Mouse (Mus musculus) stomach, embryonic 16.5 days (tissue): Measurements from ENCODE around the gene Dyx1c1. TPM values are rescaled to one million over a fixed set of nuclear protein-coding genes. Genes with fewer than 3 reads are reported as not detected.

Source experiments
- ATAC-seq: fragments of 200-750 bp; cut with Nextera tagmentation; 2 replicates; pipeline ENCODE4 v1.8.0; 2017; ENCODE audit warnings: moderate number of reproducible peaks, moderate TSS enrichment; ENCODE audit not compliant: insufficient read depth, low FRiP score
- H3K27ac ChIP-seq: fragments of 300-500 bp; sonication (generic); 2 replicates; pipeline ENCODE4 v1.5.1; 2014; ENCODE audit warnings: low read length
- H3K27me3 ChIP-seq: fragments of 300-500 bp; sonication (generic); 2 replicates; pipeline ENCODE4 v1.6.1; 2014; ENCODE audit warnings: low read length, control low read depth, mixed read lengths; ENCODE audit not compliant: control insufficient read depth, insufficient read depth
- H3K36me3 ChIP-seq: fragments of 300-500 bp; sonication (generic); 2 replicates; pipeline ENCODE4 v1.6.1; 2014; ENCODE audit warnings: low read length; ENCODE audit not compliant: control insufficient read depth, insufficient read depth
- H3K4me1 ChIP-seq: fragments of 300-500 bp; sonication (generic); 2 replicates; pipeline ENCODE4 v1.6.1; 2014; ENCODE audit warnings: low read length, control low read depth, mixed read lengths; ENCODE audit not compliant: control insufficient read depth, insufficient read depth
- H3K4me2 ChIP-seq: fragments of 300-500 bp; sonication (generic); 2 replicates; pipeline ENCODE4 v1.6.1; 2014; ENCODE audit warnings: low read depth, low read length, mixed read lengths
- H3K4me3 ChIP-seq: fragments of 300-500 bp; sonication (generic); replicated peaks from 2 replicates; pipeline ENCODE4 v1.5.1; 2014; ENCODE audit warnings: mild to moderate bottlenecking, low read length
- H3K9ac ChIP-seq: fragments of 300-500 bp; sonication (generic); 2 replicates; pipeline ENCODE4 v1.6.1; 2014; ENCODE audit warnings: low read length
- H3K9me3 ChIP-seq: fragments of 300-500 bp; sonication (generic); replicated peaks from 2 replicates; pipeline ENCODE4 v1.6.1; 2016; ENCODE audit warnings: low read length, control low read depth; ENCODE audit not compliant: control insufficient read depth
- WGBS: fragments of 180-500 bp; shearing (Covaris S2); extraction: QIAGEN DNeasy Blood & Tissue Kit; methylation state at CpG from one replicate; pipeline ENCODE4 v1.1.7; 2014; 5-methylcytosine and 5-hydroxymethylcytosine counted together
- polyA plus RNA-seq: library from polyadenylated mRNA; unstranded; fragments of >200 nt; fragmentation: Nextera tagmentation; extraction: Ambion mirVana; gene quantifications from 2 replicates; pipeline ENCODE4 v1.2.1, GENCODE M21; 2015

Gene Dyx1c1
- polyA plus RNA-seq, 1 experiment from 2014 or later: 0.77 TPM

DNA sequence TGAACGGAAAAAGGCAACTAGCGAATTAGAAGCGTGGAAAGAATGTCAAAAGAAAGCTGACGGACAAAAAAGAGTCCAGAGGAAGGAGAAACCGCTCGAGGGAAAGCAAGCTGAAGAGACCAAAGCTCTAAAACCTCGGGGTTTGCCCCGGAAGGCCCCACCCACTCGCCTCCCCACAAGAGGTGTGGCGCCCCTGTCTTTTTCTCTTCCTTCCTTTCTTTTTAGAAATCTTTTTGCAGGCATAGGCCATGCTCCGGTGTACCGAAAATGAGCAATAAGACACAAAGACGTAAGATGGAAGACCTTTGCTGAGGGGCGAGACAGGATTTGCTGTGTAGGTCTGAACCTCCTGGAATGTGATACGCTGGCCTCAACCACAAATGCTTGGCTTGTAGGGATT lies 3.4 kb downstream of the Dyx1c1 start:
- 82% methylated on average over 15 of the region's 15 CpGs for WGBS

DNA sequence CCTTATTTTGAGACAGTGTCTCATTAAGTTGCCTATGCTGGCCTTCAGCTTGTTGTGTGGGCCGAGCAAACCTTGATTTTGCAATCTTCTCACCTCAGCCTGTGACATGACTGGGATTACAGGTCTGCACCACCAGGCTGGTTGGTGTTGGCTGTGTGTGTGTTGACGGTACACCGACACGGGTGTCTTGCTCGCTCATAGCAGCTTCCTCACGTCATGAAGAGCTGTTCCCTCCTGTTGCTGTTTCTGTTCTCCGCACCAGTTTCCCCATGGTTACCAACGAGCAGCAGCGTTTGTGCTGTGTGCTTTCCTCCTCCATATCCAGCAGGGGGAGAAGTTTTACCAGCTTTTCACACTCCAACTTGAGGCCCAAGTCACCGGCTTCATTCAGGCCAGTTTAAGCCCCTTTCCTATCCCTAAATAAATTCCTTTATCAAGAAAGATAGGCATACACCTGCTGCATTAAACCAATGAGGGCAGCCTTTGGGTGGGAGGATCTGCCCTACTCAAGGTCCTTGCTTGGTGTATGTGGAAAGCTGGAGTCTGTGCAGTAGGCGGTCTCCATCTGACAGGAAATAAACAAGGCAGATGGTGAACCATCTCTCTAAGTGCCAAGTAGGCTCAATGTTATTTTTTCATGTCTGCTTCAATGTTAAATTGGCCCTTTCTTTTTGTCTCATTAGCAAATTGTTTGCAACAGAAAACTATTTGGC lies 9.9 kb downstream of the Dyx1c1 start:
- no peaks in the 10 kb centered on the region for H3K9me3 ChIP-seq
- no peak overlapping the region for H3K27ac ChIP-seq
- no peaks in the 10 kb centered on the region for H3K4me1 ChIP-seq
- 0 out of 2 replicates have a peak overlapping the region, but pooled peaks have one; percentile 7 for H3K9ac ChIP-seq
- H3K4me2 ChIP-seq: no peak overlapping the region
- no peak overlapping the region for H3K4me3 ChIP-seq
- WGBS: 24% methylated on average over 11 of the region's 11 CpGs
- ATAC-seq: peak; percentile 64; the same call in 1 of the 2 replicates
- H3K27me3 ChIP-seq: no peaks in the 10 kb centered on the region
- no peaks in the 10 kb centered on the region for H3K36me3 ChIP-seq

More for the DNA sequence above, 3.4 kb downstream of the Dyx1c1 start:
- Histone ChIP-seq H3K9me3 (no peaks in the 10 kb centered on the region), H3K4me2 (no peak overlapping the region), H3K4me1 (peaks cover 3% of the 10 kb centered on the region; the same call in 1 of the 2 replicates), H3K36me3 (no peaks in the 10 kb centered on the region), H3K9ac (no peak overlapping the region), H3K4me3 (no peak overlapping the region), H3K27me3 (no peaks in the 10 kb centered on the region), H3K27ac (no peak overlapping the region)
- ATAC-seq: no peak

DNA sequence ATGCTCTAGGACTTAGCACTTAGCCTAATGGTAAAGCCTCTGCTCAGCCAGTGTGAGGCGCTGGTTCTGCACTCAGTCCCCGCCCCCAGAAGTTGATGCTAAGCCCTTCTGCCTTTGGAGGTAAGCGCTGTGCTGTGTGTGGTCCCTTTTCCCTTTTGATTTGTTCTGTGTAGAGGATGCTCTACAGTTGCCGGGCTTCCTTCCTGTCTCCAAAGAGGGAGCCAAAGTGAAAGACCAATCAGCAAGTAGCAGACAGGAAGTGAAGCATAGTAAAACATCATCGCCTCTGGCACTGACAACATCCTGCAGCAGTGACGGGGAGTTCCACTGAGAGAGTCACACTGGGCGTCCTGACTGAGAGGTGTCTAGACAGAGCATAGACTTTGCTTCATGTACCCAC lies 11.3 kb downstream of the Dyx1c1 start:
- no peak overlapping the region for H3K27ac ChIP-seq
- ATAC-seq: no peak
- no peaks in the 10 kb centered on the region for H3K9me3 ChIP-seq
- H3K4me2 ChIP-seq: no peak overlapping the region
- no peaks in the 10 kb centered on the region for H3K4me1 ChIP-seq
- 70% methylated on average over 7 of the region's 7 CpGs for WGBS
- no peak overlapping the region for H3K9ac ChIP-seq
- H3K36me3 ChIP-seq: no peaks in the 10 kb centered on the region
- no peaks in the 10 kb centered on the region for H3K27me3 ChIP-seq
- H3K4me3 ChIP-seq: no peak overlapping the region

DNA sequence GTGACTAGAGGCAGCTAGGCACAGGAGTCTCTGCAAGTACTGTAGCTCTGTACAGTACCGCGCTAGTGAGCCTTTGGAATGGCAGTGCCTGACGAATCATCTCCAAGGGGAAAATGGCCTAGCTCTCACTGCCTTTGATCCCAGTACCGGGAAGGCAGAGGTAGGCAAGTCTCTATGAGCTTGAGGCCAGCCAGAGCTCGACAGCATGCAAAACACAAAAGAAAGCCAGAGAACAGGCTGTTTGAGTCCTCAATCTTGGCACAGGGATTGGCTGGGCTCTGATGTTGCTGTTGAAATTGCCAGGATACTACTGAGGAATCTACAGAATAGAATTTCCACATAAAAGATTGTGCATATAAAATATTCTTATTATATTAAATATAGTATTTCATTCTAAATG lies 13.8 kb downstream of the Dyx1c1 start:
- no peaks in the 10 kb centered on the region for H3K27me3 ChIP-seq
- no peaks in the 10 kb centered on the region for H3K4me1 ChIP-seq
- H3K4me3 ChIP-seq: no peak overlapping the region
- H3K36me3 ChIP-seq: no peaks in the 10 kb centered on the region
- no peaks in the 10 kb centered on the region for H3K9me3 ChIP-seq
- WGBS: 85% methylated on average over 5 of the region's 5 CpGs
- H3K4me2 ChIP-seq: no peak overlapping the region
- no peak for ATAC-seq
- H3K9ac ChIP-seq: no peak overlapping the region
- no peak overlapping the region for H3K27ac ChIP-seq

DNA sequence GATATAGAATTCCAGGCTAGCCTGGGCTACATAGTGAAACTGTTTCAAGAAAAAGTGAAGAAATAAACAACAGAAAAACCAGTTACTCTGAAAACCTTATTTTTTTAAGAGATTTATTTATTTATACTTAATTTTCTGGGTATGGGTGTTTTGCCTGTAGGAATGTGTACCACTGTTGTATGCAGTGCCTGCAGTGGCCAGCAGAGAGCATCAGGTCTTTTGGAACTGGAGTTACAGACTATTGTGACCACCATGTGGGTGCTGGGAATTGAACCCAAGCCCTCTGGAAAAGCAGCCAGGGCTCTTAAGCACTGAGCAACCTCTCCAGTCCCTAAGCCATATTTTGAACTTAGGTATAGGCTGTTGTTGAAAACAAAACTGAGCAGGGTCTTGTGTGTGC lies 14.4 kb downstream of the Dyx1c1 start:
- no peak overlapping the region for H3K9ac ChIP-seq
- no peaks in the 10 kb centered on the region for H3K9me3 ChIP-seq
- no peaks in the 10 kb centered on the region for H3K36me3 ChIP-seq
- no peaks in the 10 kb centered on the region for H3K27me3 ChIP-seq
- H3K27ac ChIP-seq: no peak overlapping the region
- H3K4me1 ChIP-seq: no peaks in the 10 kb centered on the region
- H3K4me3 ChIP-seq: no peak overlapping the region
- ATAC-seq: no peak
- no peak overlapping the region for H3K4me2 ChIP-seq

DNA sequence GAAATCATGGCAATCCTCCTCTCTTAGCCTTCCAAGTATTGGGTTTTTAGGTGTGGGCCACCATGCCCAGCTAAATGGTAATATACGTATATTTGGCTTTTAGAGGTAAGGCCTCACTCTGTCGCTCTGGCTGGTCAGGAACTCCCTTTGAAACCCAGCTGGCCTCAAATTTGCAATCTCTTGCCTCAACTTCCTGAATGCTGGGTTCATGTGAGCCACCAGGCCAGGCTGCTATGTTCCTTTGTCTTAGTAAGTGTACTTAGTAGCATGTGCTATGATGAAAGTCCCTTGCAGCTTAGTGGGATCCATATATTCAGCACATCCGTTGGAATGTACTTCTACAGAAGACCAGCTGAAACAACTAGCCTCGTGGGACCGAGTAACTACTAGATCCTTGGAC lies 16.1 kb downstream of the Dyx1c1 start:
- 84% methylated on average over 5 of the region's 5 CpGs for WGBS
- Histone ChIP-seq H3K27me3 (no peaks in the 10 kb centered on the region), H3K9ac (no peak overlapping the region), H3K4me2 (no peak overlapping the region), H3K4me3 (no peak overlapping the region), H3K4me1 (no peaks in the 10 kb centered on the region), H3K27ac (no peak overlapping the region), H3K36me3 (no peaks in the 10 kb centered on the region), H3K9me3 (no peaks in the 10 kb centered on the region)
- no peak for ATAC-seq

DNA sequence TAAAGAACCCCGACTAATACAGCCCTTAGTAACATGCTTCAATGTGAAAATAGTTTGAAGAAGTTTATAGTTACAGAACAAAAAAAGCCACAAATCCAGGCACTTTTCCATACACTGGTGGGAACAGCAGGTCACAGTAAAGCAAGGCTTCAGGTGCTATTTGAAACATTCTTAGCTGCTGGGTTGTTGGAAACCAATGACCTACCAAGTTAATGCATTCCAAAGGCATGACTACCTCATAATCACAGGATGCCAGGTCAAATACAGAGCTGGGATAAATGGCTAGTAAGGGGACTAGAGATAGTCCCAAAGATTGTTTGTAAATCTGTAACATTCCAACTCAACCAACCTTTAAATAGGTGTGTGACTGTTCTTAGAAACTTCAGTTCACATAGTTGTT lies 16.7 kb downstream of the Dyx1c1 start:
- 90% methylated on average over 1 of the region's 1 CpGs for WGBS
- Histone ChIP-seq H3K9me3 (no peaks in the 10 kb centered on the region), H3K4me3 (no peak overlapping the region), H3K27me3 (no peaks in the 10 kb centered on the region), H3K27ac (no peak overlapping the region), H3K4me1 (no peaks in the 10 kb centered on the region), H3K4me2 (no peak overlapping the region), H3K36me3 (no peaks in the 10 kb centered on the region), H3K9ac (no peak overlapping the region)
- ATAC-seq: no peak

DNA sequence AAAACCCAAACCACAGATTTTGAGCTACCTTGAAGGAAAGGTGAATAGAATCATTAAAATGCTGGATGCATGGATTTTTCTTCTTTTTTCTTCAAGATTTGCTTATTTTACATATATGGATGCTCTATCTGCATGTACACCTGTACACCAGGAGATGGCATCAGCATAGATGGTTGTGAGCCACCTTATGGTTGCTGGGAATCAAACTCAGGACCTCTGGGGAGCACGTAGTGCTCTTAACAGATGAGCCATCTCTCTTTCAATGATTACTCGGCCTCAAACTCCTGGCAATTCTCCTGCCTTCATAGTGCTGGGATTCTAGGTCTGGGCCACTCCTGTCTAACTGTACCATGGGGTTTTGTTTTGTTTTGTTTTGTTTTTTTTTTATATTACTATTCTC lies 24.5 kb downstream of the Dyx1c1 start:
- 73% methylated on average over 2 of the region's 2 CpGs for WGBS
- no peak overlapping the region for H3K4me2 ChIP-seq
- no peak overlapping the region for H3K27ac ChIP-seq

DNA sequence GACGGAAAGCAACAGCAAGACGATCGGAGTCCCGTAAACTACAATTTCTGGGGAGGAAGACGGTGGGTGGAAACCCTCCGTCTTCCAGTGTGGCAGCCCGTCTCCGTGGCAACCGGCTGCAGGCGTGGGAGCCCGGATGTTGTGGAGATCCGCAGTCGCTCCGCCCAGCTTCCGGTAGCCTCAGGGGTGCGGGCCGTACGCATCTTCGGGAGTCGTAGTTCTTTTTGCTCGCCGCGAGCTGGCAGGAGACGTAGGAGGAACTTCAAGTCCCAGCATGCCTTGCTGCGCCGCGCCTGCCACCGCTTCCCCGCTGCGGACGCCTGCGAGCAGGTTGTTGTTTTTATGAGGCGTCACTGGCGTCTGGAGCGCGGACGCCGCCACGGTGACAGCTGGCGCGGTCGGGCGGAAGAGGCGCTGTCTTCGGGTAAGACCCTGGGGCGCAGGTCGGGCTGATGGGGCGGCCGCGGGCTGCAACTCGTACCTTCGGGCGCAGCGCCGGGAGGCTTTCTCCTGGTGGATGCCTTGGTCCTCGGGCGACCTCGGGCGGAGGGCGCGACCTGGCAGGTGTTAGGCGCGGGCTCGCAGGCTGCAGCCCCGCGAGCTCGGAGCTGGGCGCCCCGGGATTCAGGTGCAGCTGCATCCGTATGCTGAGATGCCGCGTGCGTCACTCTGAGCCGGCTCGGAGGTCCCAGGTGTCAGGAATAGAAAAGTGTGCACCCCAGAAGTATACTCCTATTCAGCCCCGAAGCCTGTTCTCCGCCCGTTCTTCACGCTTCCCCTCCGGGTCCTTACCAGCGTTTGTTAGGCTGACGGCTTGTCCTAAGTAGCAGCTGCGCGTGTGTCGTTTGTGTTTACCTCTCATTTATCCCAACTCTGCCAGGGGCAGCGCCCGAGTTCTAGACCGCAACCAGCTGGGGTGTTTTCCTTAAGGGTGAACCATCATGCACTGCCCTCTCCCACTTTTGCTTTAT lies 26.9 kb downstream of the Dyx1c1 start, which contains the start of the genes Ccpg1os and Ccpg1:
Ccpg1os (minus strand) TSS at position 133 of the 971 bp plus-strand sequence.
Ccpg1 (plus strand) TSS at position 180 of the 971 bp plus-strand sequence.
- Histone ChIP-seq H3K4me3 (peak within 1 kb of the TSS; percentile 72), H3K4me2 (peak within 1 kb of the TSS; percentile 96), H3K9ac (peak within 1 kb of the TSS; percentile 77), H3K36me3 (no peaks in the 10 kb centered on the region), H3K27ac (peak within 1 kb of the TSS; percentile 42; the same call in 1 of the 2 replicates), H3K4me1 (peaks cover 16% of the 10 kb centered on the region), H3K27me3 (no peaks in the 10 kb centered on the region), H3K9me3 (no peaks in the 10 kb centered on the region)
- ATAC-seq: peak; percentile 99
- under 1% methylated on average over 86 of the region's 88 CpGs for WGBS

More for the DNA sequence above, 24.5 kb downstream of the Dyx1c1 start:
- no peak overlapping the region for H3K4me3 ChIP-seq
- no peak for ATAC-seq
- H3K9ac ChIP-seq: no peak overlapping the region
- peaks cover 16% of the 10 kb centered on the region for H3K4me1 ChIP-seq
- no peaks in the 10 kb centered on the region for H3K36me3 ChIP-seq
- no peaks in the 10 kb centered on the region for H3K9me3 ChIP-seq
- no peaks in the 10 kb centered on the region for H3K27me3 ChIP-seq
